Mouse (Mus musculus): ENCODE data around the gene Olfr1289. TPM values are rescaled to one million over a fixed set of nuclear protein-coding genes. Genes with fewer than 3 reads are reported as not detected.

The Olfr1289 gene
- not detected in 2 replicates for polyA plus RNA-seq (2015; fragmentation: Nextera tagmentation; extraction: Ambion mirVana)

DNA sequence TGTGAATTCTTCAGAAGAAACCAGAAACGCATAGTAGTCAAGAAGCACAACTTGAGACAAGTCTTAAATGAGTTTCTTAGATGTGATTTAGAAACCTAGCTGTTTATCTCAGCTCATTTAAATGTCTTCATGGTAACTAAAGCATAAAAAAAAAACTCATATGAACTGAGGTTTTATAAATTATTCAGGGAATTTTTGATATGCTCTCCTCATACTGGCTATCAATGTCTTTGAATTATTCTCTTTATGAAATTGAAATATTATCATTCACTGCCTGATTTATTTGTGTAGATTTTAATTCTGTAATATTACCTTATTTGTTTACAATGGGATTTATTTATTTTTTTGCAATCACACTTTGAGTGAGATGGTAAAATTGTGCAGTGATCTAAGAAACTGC, at the start of gene Olfr1289:
Gene Olfr1289 (plus strand): TSS at position 301 of the 400 bp plus-strand sequence.
- 59% methylated on average over 1 of the region's 1 CpGs for WGBS
- Histone ChIP-seq H3K9ac (ENCODE audit: low read depth, low read length) (no peak within 1 kb of the TSS), H3K4me2 (ENCODE audit: low read length) (no peak within 1 kb of the TSS), H3K27ac (ENCODE audit: low read depth, low read length) (no peak within 1 kb of the TSS), H3K4me1 (ENCODE audit: control insufficient read depth, insufficient read depth, low read depth, low read length) (no peaks in the 10 kb centered on the region), H3K9me3 (ENCODE audit: control insufficient read depth, low read length) (no peaks in the 10 kb centered on the region), H3K36me3 (ENCODE audit: control insufficient read depth, insufficient read depth, low read length) (no peaks in the 10 kb centered on the region), H3K4me3 (ENCODE audit: low read length) (no peak within 1 kb of the TSS), H3K27me3 (replicated peaks; ENCODE audit: control insufficient read depth, insufficient read depth, low read length) (no peaks in the 10 kb centered on the region)
- no peak for ATAC-seq

GRCm38 (mm10) chr2:111448842-111449241, 31.8 kb upstream of the Olfr1289 start, which contains the start of gene Olfr1287:
Olfr1287 (plus strand) TSS chr2:111449142.
- H3K9me3 ChIP-seq (ENCODE audit: control insufficient read depth, low read length), result no peaks in the 10 kb centered on the region
- ATAC-seq, result no peak
- no peaks in the 10 kb centered on the region for H3K36me3 ChIP-seq (ENCODE audit: control insufficient read depth, insufficient read depth, low read length)
- H3K9ac ChIP-seq (ENCODE audit: low read depth, low read length), result no peak within 1 kb of the TSS
- WGBS, result 64% methylated on average over 1 of the region's 1 CpGs
- no peak within 1 kb of the TSS for H3K27ac ChIP-seq (ENCODE audit: low read depth, low read length)
- H3K27me3 ChIP-seq (replicated peaks; ENCODE audit: control insufficient read depth, insufficient read depth, low read length), result no peaks in the 10 kb centered on the region
- no peak within 1 kb of the TSS for H3K4me2 ChIP-seq (ENCODE audit: low read length)
- no peak within 1 kb of the TSS for H3K4me3 ChIP-seq (ENCODE audit: low read length)
- H3K4me1 ChIP-seq (ENCODE audit: control insufficient read depth, insufficient read depth, low read depth, low read length), result no peaks in the 10 kb centered on the region

GRCm38 (mm10) chr2:111473801-111474200, 6.8 kb upstream of the Olfr1289 start, which contains the start of gene Olfr1288:
Olfr1288 (plus strand) TSS chr2:111474101.
- H3K4me2 ChIP-seq (ENCODE audit: low read length), result no peak within 1 kb of the TSS
- H3K9me3 ChIP-seq (ENCODE audit: control insufficient read depth, low read length), result no peaks in the 10 kb centered on the region
- no peak within 1 kb of the TSS for H3K9ac ChIP-seq (ENCODE audit: low read depth, low read length)
- no peaks in the 10 kb centered on the region for H3K27me3 ChIP-seq (replicated peaks; ENCODE audit: control insufficient read depth, insufficient read depth, low read length)
- WGBS, result 92% methylated on average over 1 of the region's 1 CpGs
- no peaks in the 10 kb centered on the region for H3K4me1 ChIP-seq (ENCODE audit: control insufficient read depth, insufficient read depth, low read depth, low read length)
- no peaks in the 10 kb centered on the region for H3K36me3 ChIP-seq (ENCODE audit: control insufficient read depth, insufficient read depth, low read length)
- ATAC-seq, result no peak
- H3K27ac ChIP-seq (ENCODE audit: low read depth, low read length), result no peak within 1 kb of the TSS
- H3K4me3 ChIP-seq (ENCODE audit: low read length), result no peak within 1 kb of the TSS

GRCm38 (mm10) chr2:111493729-111494128, 13.1 kb downstream of the Olfr1289 start, which contains the start of gene Olfr1290:
Olfr1290 (minus strand) TSS chr2:111493829.
- Histone ChIP-seq H3K9me3 (ENCODE audit: control insufficient read depth, low read length) (no peaks in the 10 kb centered on the region), H3K4me1 (ENCODE audit: control insufficient read depth, insufficient read depth, low read depth, low read length) (no peaks in the 10 kb centered on the region), H3K27me3 (replicated peaks; ENCODE audit: control insufficient read depth, insufficient read depth, low read length) (no peaks in the 10 kb centered on the region), H3K27ac (ENCODE audit: low read depth, low read length) (no peak within 1 kb of the TSS), H3K4me3 (ENCODE audit: low read length) (no peak within 1 kb of the TSS), H3K9ac (ENCODE audit: low read depth, low read length) (no peak within 1 kb of the TSS), H3K4me2 (ENCODE audit: low read length) (no peak within 1 kb of the TSS), H3K36me3 (ENCODE audit: control insufficient read depth, insufficient read depth, low read length) (no peaks in the 10 kb centered on the region)
- ATAC-seq, result no peak
- WGBS, result 79% methylated on average over 5 of the region's 5 CpGs

GRCm38 (mm10) chr2:111496880-111497279, 16.3 kb downstream of the Olfr1289 start, which contains the start of gene Olfr1291-ps1:
Olfr1291-ps1 (plus strand) TSS chr2:111497180.
- WGBS, result 91% methylated on average over 3 of the region's 3 CpGs
- no peak within 1 kb of the TSS for H3K27ac ChIP-seq (ENCODE audit: low read depth, low read length)
- H3K9me3 ChIP-seq (ENCODE audit: control insufficient read depth, low read length), result no peaks in the 10 kb centered on the region
- H3K9ac ChIP-seq (ENCODE audit: low read depth, low read length), result no peak within 1 kb of the TSS
- H3K4me2 ChIP-seq (ENCODE audit: low read length), result no peak within 1 kb of the TSS
- no peak for ATAC-seq
- no peaks in the 10 kb centered on the region for H3K4me1 ChIP-seq (ENCODE audit: control insufficient read depth, insufficient read depth, low read depth, low read length)
- H3K4me3 ChIP-seq (ENCODE audit: low read length), result no peak within 1 kb of the TSS
- no peaks in the 10 kb centered on the region for H3K36me3 ChIP-seq (ENCODE audit: control insufficient read depth, insufficient read depth, low read length)
- no peaks in the 10 kb centered on the region for H3K27me3 ChIP-seq (replicated peaks; ENCODE audit: control insufficient read depth, insufficient read depth, low read length)

DNA sequence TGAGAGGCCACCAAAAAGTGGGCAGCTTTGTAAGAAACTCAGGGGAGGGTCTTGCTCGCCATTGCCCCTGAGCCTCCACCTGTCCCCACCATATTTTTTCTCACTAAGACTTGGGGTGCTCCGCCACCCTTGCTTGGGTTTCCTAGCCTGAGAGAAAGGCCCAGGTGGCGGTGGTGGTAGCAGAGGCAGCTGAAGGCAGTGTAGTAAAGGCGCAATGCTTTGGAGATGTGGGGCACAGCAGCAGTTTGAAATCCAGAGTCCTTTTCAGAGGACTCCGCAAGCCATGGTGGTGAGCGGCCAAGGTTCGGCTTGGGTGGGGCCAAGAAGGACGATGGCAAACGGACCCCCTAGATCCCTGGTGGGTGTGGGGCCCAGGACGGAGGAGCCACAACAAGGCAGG, 36.8 kb downstream of the Olfr1289 start:
- no peaks in the 10 kb centered on the region for H3K36me3 ChIP-seq (ENCODE audit: control insufficient read depth, insufficient read depth, low read length)
- no peak overlapping the region for H3K4me2 ChIP-seq (ENCODE audit: low read length)
- no peak for ATAC-seq
- H3K4me1 ChIP-seq (ENCODE audit: control insufficient read depth, insufficient read depth, low read depth, low read length), result no peaks in the 10 kb centered on the region
- no peak overlapping the region for H3K4me3 ChIP-seq (ENCODE audit: low read length)
- WGBS, result 92% methylated on average over 10 of the region's 10 CpGs
- H3K27me3 ChIP-seq (replicated peaks; ENCODE audit: control insufficient read depth, insufficient read depth, low read length), result no peaks in the 10 kb centered on the region
- no peak overlapping the region for H3K27ac ChIP-seq (ENCODE audit: low read depth, low read length)
- no peak overlapping the region for H3K9ac ChIP-seq (ENCODE audit: low read depth, low read length)
- H3K9me3 ChIP-seq (ENCODE audit: control insufficient read depth, low read length), result peaks cover 4% of the 10 kb centered on the region; the same call in 1 of the 2 replicates

DNA sequence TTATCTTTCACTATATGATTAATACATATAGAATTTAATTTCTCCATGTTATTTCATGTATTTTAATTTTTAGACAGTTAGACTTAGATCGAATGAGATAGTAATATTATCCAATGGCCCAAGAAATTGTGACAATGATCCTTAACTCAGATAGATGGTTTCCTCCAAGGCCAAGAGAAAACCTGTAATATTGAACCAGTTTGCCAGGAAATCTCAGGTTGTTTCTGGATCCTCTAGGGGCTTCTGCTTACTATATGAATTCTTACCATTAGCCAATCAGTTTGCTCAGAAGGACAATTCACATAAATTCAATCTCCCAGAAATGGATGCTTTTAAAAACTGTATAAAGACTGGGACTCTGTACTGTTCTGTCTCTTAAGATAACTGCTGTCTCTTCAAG, 44.3 kb downstream of the Olfr1289 start, which contains the start of gene Olfr1293-ps:
Gene Olfr1293-ps (plus strand): TSS at position 301 of the 400 bp plus-strand sequence.
- no peak within 1 kb of the TSS for H3K9ac ChIP-seq (ENCODE audit: low read depth, low read length)
- no peak for ATAC-seq
- WGBS, result 91% methylated on average over 1 of the region's 1 CpGs

More for the DNA sequence above, 44.3 kb downstream of the Olfr1289 start, which contains the start of gene Olfr1293-ps:
- Histone ChIP-seq H3K4me1 (ENCODE audit: control insufficient read depth, insufficient read depth, low read depth, low read length) (no peaks in the 10 kb centered on the region), H3K4me2 (ENCODE audit: low read length) (no peak within 1 kb of the TSS), H3K9me3 (ENCODE audit: control insufficient read depth, low read length) (no peaks in the 10 kb centered on the region), H3K36me3 (ENCODE audit: control insufficient read depth, insufficient read depth, low read length) (no peaks in the 10 kb centered on the region), H3K27me3 (replicated peaks; ENCODE audit: control insufficient read depth, insufficient read depth, low read length) (no peaks in the 10 kb centered on the region), H3K27ac (ENCODE audit: low read depth, low read length) (no peak within 1 kb of the TSS), H3K4me3 (ENCODE audit: low read length) (no peak within 1 kb of the TSS)

Other genes with a start within 250 kb of the Olfr1289 start
- not detected in 2 replicates for gene Olfr1275, start 245.5 kb upstream of the Olfr1289 start, polyA plus RNA-seq (2015; fragmentation: Nextera tagmentation; extraction: Ambion mirVana)
- gene Olfr1276, start 226.3 kb upstream of the Olfr1289 start, polyA plus RNA-seq (2015; fragmentation: Nextera tagmentation; extraction: Ambion mirVana), result not detected in 2 replicates
- not detected in 2 replicates for gene Olfr1277, start 206.7 kb upstream of the Olfr1289 start, polyA plus RNA-seq (2015; fragmentation: Nextera tagmentation; extraction: Ambion mirVana)
- gene Olfr1278, start 190.7 kb upstream of the Olfr1289 start, polyA plus RNA-seq (2015; fragmentation: Nextera tagmentation; extraction: Ambion mirVana), result not detected in 2 replicates
- gene Olfr1279, start 180.2 kb upstream of the Olfr1289 start, polyA plus RNA-seq (2015; fragmentation: Nextera tagmentation; extraction: Ambion mirVana), result not detected in 2 replicates
- not detected in 2 replicates for gene Olfr1280, start 166.8 kb upstream of the Olfr1289 start, polyA plus RNA-seq (2015; fragmentation: Nextera tagmentation; extraction: Ambion mirVana)
- gene Olfr1281, start 154.3 kb upstream of the Olfr1289 start, polyA plus RNA-seq (2015; fragmentation: Nextera tagmentation; extraction: Ambion mirVana), result not detected in 2 replicates
- gene Olfr1282, start 144.7 kb upstream of the Olfr1289 start, polyA plus RNA-seq (2015; fragmentation: Nextera tagmentation; extraction: Ambion mirVana), result not detected in 2 replicates
- not detected in 2 replicates for gene Olfr1283, start 114.0 kb upstream of the Olfr1289 start, polyA plus RNA-seq (2015; fragmentation: Nextera tagmentation; extraction: Ambion mirVana)
- not detected in 2 replicates for gene Olfr1284, start 105.3 kb upstream of the Olfr1289 start, polyA plus RNA-seq (2015; fragmentation: Nextera tagmentation; extraction: Ambion mirVana)
- not detected in 2 replicates for gene Olfr1286, start 57.7 kb upstream of the Olfr1289 start, polyA plus RNA-seq (2015; fragmentation: Nextera tagmentation; extraction: Ambion mirVana)
- gene Olfr1287, start 31.7 kb upstream of the Olfr1289 start, polyA plus RNA-seq (2015; fragmentation: Nextera tagmentation; extraction: Ambion mirVana), result not detected in 2 replicates
- not detected in 2 replicates for gene Olfr1288, start 6.7 kb upstream of the Olfr1289 start, polyA plus RNA-seq (2015; fragmentation: Nextera tagmentation; extraction: Ambion mirVana)
- gene Olfr1290, start 13.0 kb downstream of the Olfr1289 start, polyA plus RNA-seq (2015; fragmentation: Nextera tagmentation; extraction: Ambion mirVana), result not detected in 2 replicates
- not detected in 2 replicates for gene Olfr1291-ps1, start 16.4 kb downstream of the Olfr1289 start, polyA plus RNA-seq (2015; fragmentation: Nextera tagmentation; extraction: Ambion mirVana)
- not detected in 2 replicates for gene Olfr1293-ps, start 44.4 kb downstream of the Olfr1289 start, polyA plus RNA-seq (2015; fragmentation: Nextera tagmentation; extraction: Ambion mirVana)
- gene Olfr1294, start 59.5 kb downstream of the Olfr1289 start, polyA plus RNA-seq (2015; fragmentation: Nextera tagmentation; extraction: Ambion mirVana), result not detected in 2 replicates
- gene Olfr1295, start 88.9 kb downstream of the Olfr1289 start, polyA plus RNA-seq (2015; fragmentation: Nextera tagmentation; extraction: Ambion mirVana), result not detected in 2 replicates
- not detected in 2 replicates for gene Olfr1297, start 145.7 kb downstream of the Olfr1289 start, polyA plus RNA-seq (2015; fragmentation: Nextera tagmentation; extraction: Ambion mirVana)
- gene Olfr1298, start 168.4 kb downstream of the Olfr1289 start, polyA plus RNA-seq (2015; fragmentation: Nextera tagmentation; extraction: Ambion mirVana), result not detected in 2 replicates
- not detected in 2 replicates for gene Olfr1299, start 180.6 kb downstream of the Olfr1289 start, polyA plus RNA-seq (2015; fragmentation: Nextera tagmentation; extraction: Ambion mirVana)